Mouse (Mus musculus) liver, embryonic 16.5 days (tissue): ENCODE measurements around the gene Cct5. TPM values are rescaled to one million over a fixed set of nuclear protein-coding genes. Genes with fewer than 3 reads are reported as not detected.

Source experiments
- ATAC-seq: fragments of 200-750 bp; cut with Nextera tagmentation; 2 replicates; pipeline ENCODE4 v1.8.0; 2017; ENCODE audit warnings: low read depth, mild to moderate bottlenecking, moderate number of reproducible peaks, moderate library complexity
- H3K27ac ChIP-seq: fragments of 300-500 bp; sonication (generic); 2 replicates; pipeline ENCODE4 v1.5.1; 2014; ENCODE audit warnings: mild to moderate bottlenecking, low read length
- H3K27me3 ChIP-seq: fragments of 300-500 bp; sonication (generic); 2 replicates; pipeline ENCODE4 v1.6.1; 2014; ENCODE audit warnings: low read depth, low read length, mixed read lengths; ENCODE audit not compliant: control insufficient read depth, insufficient read depth
- H3K36me3 ChIP-seq: fragments of 300-500 bp; sonication (generic); 2 replicates; pipeline ENCODE4 v1.6.1; 2014; ENCODE audit warnings: mild to moderate bottlenecking; ENCODE audit not compliant: control insufficient read depth, insufficient read depth
- H3K4me1 ChIP-seq: fragments of 300-500 bp; sonication (generic); 2 replicates; pipeline ENCODE4 v1.6.1; 2014; ENCODE audit warnings: low read depth, low read length, mixed read lengths; ENCODE audit not compliant: control insufficient read depth
- H3K4me2 ChIP-seq: fragments of 300-500 bp; sonication (generic); 2 replicates; pipeline ENCODE4 v1.6.1; 2014; ENCODE audit warnings: low read depth, low read length, mixed read lengths
- H3K4me3 ChIP-seq: fragments of 300-500 bp; sonication (generic); 2 replicates; pipeline ENCODE4 v1.5.1; 2014; ENCODE audit warnings: low read depth, mild to moderate bottlenecking, low read length
- H3K9ac ChIP-seq: fragments of 300-500 bp; sonication (generic); 2 replicates; pipeline ENCODE4 v1.6.1; 2014; ENCODE audit warnings: low read depth, low read length
- H3K9me3 ChIP-seq: fragments of 300-500 bp; sonication (generic); replicated peaks from 2 replicates; pipeline ENCODE4 v1.6.1; 2016; ENCODE audit warnings: low read length; ENCODE audit not compliant: control insufficient read depth
- WGBS: fragments of 180-500 bp; shearing (Covaris S2); extraction: QIAGEN DNeasy Blood & Tissue Kit; methylation state at CpG from one replicate; pipeline ENCODE4 v1.1.7; 2014; ENCODE audit not compliant: insufficient replicate concordance; 5-methylcytosine and 5-hydroxymethylcytosine counted together
- polyA plus RNA-seq: library from polyadenylated mRNA; unstranded; fragments of >200 nt; fragmentation: Nextera tagmentation; extraction: Ambion mirVana; gene quantifications from 2 replicates; pipeline ENCODE4 v1.2.1, GENCODE M21; 2015

The Cct5 gene
- polyA plus RNA-seq, 1 experiment from 2014 or later, result 229 TPM

GRCm38 (mm10) chr15:31543246-31543645 lies 58.4 kb downstream of the Cct5 start:
- 1% methylated on average over 3 of the region's 3 CpGs for WGBS
- Histone ChIP-seq H3K4me1 (peaks cover 48% of the 10 kb centered on the region), H3K9ac (no peak overlapping the region), H3K27ac (no peak overlapping the region), H3K4me2 (no peak overlapping the region), H3K36me3 (no peaks in the 10 kb centered on the region), H3K4me3 (no peak overlapping the region), H3K9me3 (no peaks in the 10 kb centered on the region), H3K27me3 (no peaks in the 10 kb centered on the region)
- ATAC-seq, result no peak

- ATAC-seq, result no peak
These were observed 59.3 kb downstream of the Cct5 start for GRCm38 (mm10) chr15:31542013-31542958.

More at GRCm38 (mm10) chr15:31542013-31542958, 59.3 kb downstream of the Cct5 start:
- H3K4me1 ChIP-seq, result peaks cover 48% of the 10 kb centered on the region
- peak overlapping the region; percentile 18 for H3K4me2 ChIP-seq
- no peaks in the 10 kb centered on the region for H3K27me3 ChIP-seq
- peak overlapping the region; percentile 40 for H3K27ac ChIP-seq
- WGBS, result 12% methylated on average over 10 of the region's 10 CpGs
- H3K36me3 ChIP-seq, result no peaks in the 10 kb centered on the region
- no peaks in the 10 kb centered on the region for H3K9me3 ChIP-seq
- no peak overlapping the region for H3K4me3 ChIP-seq
- no peak overlapping the region for H3K9ac ChIP-seq

Other genes with a start within 250 kb of the Cct5 start
- 0.37 and 0.68 TPM in 2 replicates for gene Ankrd33b, start 234.1 kb downstream of the Cct5 start, polyA plus RNA-seq
- gene Ropn1l, start 148.1 kb downstream of the Cct5 start, polyA plus RNA-seq, result 2.2 and 2.6 TPM in 2 replicates
- gene March6, start 70.8 kb downstream of the Cct5 start, polyA plus RNA-seq, result 15.8 TPM in 2 replicates
- 12.7 and 16.4 TPM in 2 replicates for gene Cmbl, start 36.4 kb downstream of the Cct5 start, polyA plus RNA-seq
- 7.1 TPM in 2 replicates for gene Fam173b, start within 50 bp of the Cct5 start, polyA plus RNA-seq